Mouse (Mus musculus): ENCODE data around the gene Bag6. TPM values are rescaled to one million over a fixed set of nuclear protein-coding genes. Genes with fewer than 3 reads are reported as not detected.

Gene Bag6
- total RNA-seq, 2 experiments from 2014 or later, result 425 to 435 TPM

GRCm38 (mm10) chr17:35193881-35194843, 59.2 kb downstream of the Bag6 start, which contains the start of gene Ltb:
Gene Ltb, plus strand, starts transcription at chr17:35194439.
- DNase-seq (ENCODE audit: low spot score in 2 of 2), result no peak

- DNase-seq (ENCODE audit: low spot score in 2 of 2), result no peak
Measured at GRCm38 (mm10) chr17:35194844-35195630, 60.1 kb downstream of the Bag6 start.

- DNase-seq (ENCODE audit: low spot score in 2 of 2), result peak; percentile 69 to 72
Measured at GRCm38 (mm10) chr17:35195631-35196320, 60.8 kb downstream of the Bag6 start.

- no peak for DNase-seq (ENCODE audit: low spot score in 2 of 2)
Measured at GRCm38 (mm10) chr17:35196321-35196641, 61.3 kb downstream of the Bag6 start.

Small RNAs within 50 kb of the gene (microRNA-seq; reads per million reads assigned to microRNA genes)
- gene Mir6973a, result not detected

Other genes with a start within 250 kb of the Bag6 start
- 10 to 100 TPM; 39.5 to 50.3 TPM for gene C2, start 236.9 kb upstream of the Bag6 start, total RNA-seq (2021)
- 100 to 1,000 TPM; 214 to 215 TPM for gene Ehmt2, start 236.7 kb upstream of the Bag6 start, total RNA-seq (2021)
- 1 to 10 TPM in 1 of 2 experiments, under 1 TPM in 1; 0.93 to 3.8 TPM for gene Slc44a4, start 220.7 kb upstream of the Bag6 start, total RNA-seq (2021)
- 10 to 100 TPM; 22.0 to 25.2 TPM for gene Neu1, start 203.9 kb upstream of the Bag6 start, total RNA-seq (2021)
- 10 to 100 TPM; 26.9 to 33.2 TPM for gene Hspa1b, start 175.9 kb upstream of the Bag6 start, total RNA-seq (2021)
- gene Gm20481, start 165.3 kb upstream of the Bag6 start, total RNA-seq (2021), result not detected
- 10 to 100 TPM; 12.6 to 14.5 TPM for gene Hspa1a, start 163.0 kb upstream of the Bag6 start, total RNA-seq (2021)
- gene Hspa1l, start 162.5 kb upstream of the Bag6 start, total RNA-seq (2021), result 1 to 10 TPM in 1 of 2 experiments, under 1 TPM in 1; 0.39 to 1.3 TPM
- gene Lsm2, start 153.3 kb upstream of the Bag6 start, total RNA-seq (2021), result 10 to 100 TPM; 50.5 to 54.8 TPM
- 10 to 100 TPM; 77.9 to 89.1 TPM for gene Vars, start 134.2 kb upstream of the Bag6 start, total RNA-seq (2021)
- 1 to 10 TPM; 1.2 to 1.5 TPM for gene Vwa7, start 118.6 kb upstream of the Bag6 start, total RNA-seq (2021)
- 1 to 10 TPM; 3.8 to 4.1 TPM for gene Sapcd1, start 107.2 kb upstream of the Bag6 start, total RNA-seq (2021)
- gene Msh5, start 88.4 kb upstream of the Bag6 start, total RNA-seq (2021), result 10 to 100 TPM in 1 of 2 experiments, 1 to 10 TPM in 1; 8.2 to 11.0 TPM
- gene Clic1, start 85.2 kb upstream of the Bag6 start, total RNA-seq (2021), result 100 to 1,000 TPM; 137 to 146 TPM
- gene Ddah2, start 76.1 kb upstream of the Bag6 start, total RNA-seq (2021), result 10 to 100 TPM; 55.1 to 67.4 TPM
- gene Ly6g6c, start 69.8 kb upstream of the Bag6 start, total RNA-seq (2021), result under 1 TPM; 0.31 to 0.34 TPM
- under 1 TPM; 0.22 to 0.90 TPM for gene Mpig6b, start 69.0 kb upstream of the Bag6 start, total RNA-seq (2021)
- gene Ly6g6e, start 58.3 kb upstream of the Bag6 start, total RNA-seq (2021), result not detected
- 1 to 10 TPM; 2.0 to 2.4 TPM for gene Ly6g6d, start 57.1 kb upstream of the Bag6 start, total RNA-seq (2021)
- not detected for gene Ly6g6f, start 49.6 kb upstream of the Bag6 start, total RNA-seq (2021)
- gene Abhd16a, start 45.9 kb upstream of the Bag6 start, total RNA-seq (2021), result 10 to 100 TPM; 92.8 to 96.8 TPM
- not detected for gene Ly6g5c, start 26.9 kb upstream of the Bag6 start, total RNA-seq (2021)
- gene Ly6g5b, start 19.8 kb upstream of the Bag6 start, total RNA-seq (2021), result 1 to 10 TPM in 1 of 2 experiments, under 1 TPM in 1; 0.62 to 1.4 TPM
- gene Gpank1, start 13.7 kb upstream of the Bag6 start, total RNA-seq (2021), result 10 to 100 TPM; 14.7 TPM
- 100 to 1,000 TPM; 199 to 211 TPM for gene Csnk2b, start 13.1 kb upstream of the Bag6 start, total RNA-seq (2021)
- gene D17H6S53E, start 8.8 kb upstream of the Bag6 start, total RNA-seq (2021), result 10 to 100 TPM; 29.0 to 30.9 TPM
- gene Apom, start 3.1 kb upstream of the Bag6 start, total RNA-seq (2021), result 10 to 100 TPM in 1 of 2 experiments, 1 to 10 TPM in 1; 6.9 to 54.4 TPM
- gene Prrc2a, start 29.7 kb downstream of the Bag6 start, total RNA-seq (2021), result 100 to 1,000 TPM; 264 to 295 TPM
- gene Aif1, start 40.9 kb downstream of the Bag6 start, total RNA-seq (2021), result 10 to 100 TPM in 1 of 2 experiments, 1 to 10 TPM in 1; 9.8 to 10.6 TPM
- 10 to 100 TPM; 11.0 to 13.5 TPM for gene Lst1, start 53.3 kb downstream of the Bag6 start, total RNA-seq (2021)
- gene Ltb, start 59.3 kb downstream of the Bag6 start, total RNA-seq (2021), result 1 to 10 TPM; 6.6 to 9.3 TPM
- under 1 TPM; 0.42 to 0.76 TPM for gene Tnf, start 66.8 kb downstream of the Bag6 start, total RNA-seq (2021)
- gene Lta, start 70.2 kb downstream of the Bag6 start, total RNA-seq (2021), result under 1 TPM; 0.73 to 0.78 TPM
- gene Gm16181, start 85.7 kb downstream of the Bag6 start, total RNA-seq (2021), result not detected
- 10 to 100 TPM; 11.4 to 12.4 TPM for gene Atp6v1g2, start 98.5 kb downstream of the Bag6 start, total RNA-seq (2021)
- gene Nfkbil1, start 100.6 kb downstream of the Bag6 start, total RNA-seq (2021), result 10 to 100 TPM; 25.6 to 26.0 TPM
- gene Ddx39b, start 106.6 kb downstream of the Bag6 start, total RNA-seq (2021), result 100 to 1,000 TPM; 364 to 387 TPM
- gene H2-D1, start 127.6 kb downstream of the Bag6 start, total RNA-seq (2021), result 10 to 100 TPM; 78.4 to 82.3 TPM
- 1 to 10 TPM; 1.2 to 1.6 TPM for gene H2-Q1, start 185.2 kb downstream of the Bag6 start, total RNA-seq (2021)
- gene H2-Q2, start 207.1 kb downstream of the Bag6 start, total RNA-seq (2021), result 1 to 10 TPM; 1.0 to 1.3 TPM
- gene H2-Q4, start 244.4 kb downstream of the Bag6 start, total RNA-seq (2021), result 10 to 100 TPM; 26.0 to 26.5 TPM

Data from adrenal gland, postnatal 4 days (tissue).